Mouse (Mus musculus) left cerebral cortex, postnatal 36 days (tissue): ENCODE results near the gene Slc25a47. TPM values are rescaled to one million over a fixed set of nuclear protein-coding genes. Genes with fewer than 3 reads are reported as not detected.

Source experiments
- DNase-seq, 2 experiments: peaks; one replicate each; pipeline ENCODE4 v3.0.0; 2021 to 2022; ENCODE audit warnings: low spot score in 2 of 2, mixed read lengths in 1 of 2
- intact Hi-C: fragments of 180-260 bp; cut with DNase I; formaldehyde crosslinking; loops from one replicate; pipeline ENCODE4 v1.15.1; 2025
- total RNA-seq, 2 experiments: library from RNA; stranded (reverse); gene quantifications; 2 replicates each; pipeline ENCODE4 v1.2.3; 2021

Slc25a47 gene
- total RNA-seq, 2 experiments from 2014 or later: 7.2 to 12.3 TPM

DNA sequence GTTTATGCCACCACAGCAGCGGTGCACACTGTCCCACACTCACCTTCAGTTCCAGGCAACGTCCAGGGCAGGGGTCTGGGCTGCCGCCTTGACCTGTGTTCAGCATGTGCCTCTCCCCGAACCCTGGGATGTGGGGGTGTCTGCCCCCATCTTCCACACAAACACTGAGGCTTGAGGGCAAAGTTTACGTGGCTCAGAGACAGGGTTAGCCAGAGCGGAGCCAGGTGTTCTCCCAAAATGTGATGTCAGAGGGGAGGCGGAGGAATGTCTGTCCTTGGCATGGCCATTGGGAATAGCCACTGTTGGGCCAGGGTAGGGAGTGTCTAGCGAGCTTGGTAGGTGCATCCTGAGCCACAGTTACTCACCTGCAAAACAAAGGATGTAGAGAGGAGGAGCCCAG is 17.0 kb downstream of the Slc25a47 start:
- DNase-seq: no peak
- intact Hi-C loops: no loop called here

DNA sequence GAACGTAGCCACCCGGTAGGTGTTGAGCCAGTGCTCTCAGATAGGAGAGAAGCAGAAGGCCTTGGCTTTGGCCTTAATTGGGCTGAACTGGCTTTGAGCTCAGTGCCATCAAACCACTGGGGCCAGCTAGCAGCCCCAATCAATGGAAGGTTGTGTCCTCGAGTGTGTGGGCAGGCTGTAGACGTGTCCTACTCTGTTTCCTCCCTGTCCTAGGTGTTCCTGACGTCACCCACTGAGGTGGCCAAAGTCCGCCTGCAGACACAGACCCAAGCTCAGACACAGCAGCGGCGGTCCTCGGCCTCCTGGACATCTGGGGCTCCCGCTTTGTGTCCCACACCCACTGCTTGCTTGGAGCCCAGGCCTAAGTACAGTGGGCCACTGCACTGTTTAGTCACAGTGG is 19.2 kb downstream of the Slc25a47 start:
- intact Hi-C loops: no loop called here

DNA sequence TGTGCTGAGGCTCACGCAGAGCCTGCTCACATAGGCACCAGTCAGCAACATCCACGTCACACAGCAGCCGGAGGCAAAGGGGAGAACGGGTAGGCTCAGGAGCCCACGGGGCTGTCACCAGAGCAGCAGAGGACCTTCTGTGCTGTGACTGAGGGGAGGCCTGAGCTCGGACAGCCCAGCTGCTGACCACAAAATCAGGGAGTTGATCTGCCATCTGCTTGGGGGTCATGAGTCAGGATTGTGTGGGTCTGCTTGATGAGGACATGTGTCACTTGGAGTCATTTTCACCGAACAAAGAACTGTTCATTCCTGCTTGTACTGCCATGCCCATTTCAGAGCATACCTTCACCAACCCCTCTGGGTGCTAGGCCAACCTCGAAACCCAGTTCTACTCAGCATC is 20.3 kb downstream of the Slc25a47 start:
- no peak for DNase-seq
- intact Hi-C loops: no loop called here

More for the DNA sequence above, 19.2 kb downstream of the Slc25a47 start:
- DNase-seq: no peak

DNA sequence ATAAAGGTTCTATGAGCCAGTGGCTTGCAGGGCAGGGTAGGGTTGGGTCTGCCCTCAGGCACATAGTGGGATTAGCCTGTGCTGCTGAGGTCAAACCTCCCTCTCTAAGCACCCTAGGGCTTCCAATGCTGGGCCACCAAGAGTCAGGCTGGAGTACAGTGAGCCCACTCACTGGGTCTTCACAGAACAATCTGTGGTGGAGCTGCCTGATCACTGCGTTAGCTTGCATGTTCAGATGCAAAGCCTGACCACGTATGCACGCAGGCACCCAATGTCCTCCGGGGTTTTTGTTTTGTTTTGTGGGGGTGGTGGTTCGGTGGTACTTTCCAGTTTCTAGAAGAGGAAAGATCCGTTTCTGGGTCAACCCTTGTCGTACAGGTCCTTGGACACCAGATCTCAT is 21.3 kb downstream of the Slc25a47 start:
- DNase-seq: no peak

DNA sequence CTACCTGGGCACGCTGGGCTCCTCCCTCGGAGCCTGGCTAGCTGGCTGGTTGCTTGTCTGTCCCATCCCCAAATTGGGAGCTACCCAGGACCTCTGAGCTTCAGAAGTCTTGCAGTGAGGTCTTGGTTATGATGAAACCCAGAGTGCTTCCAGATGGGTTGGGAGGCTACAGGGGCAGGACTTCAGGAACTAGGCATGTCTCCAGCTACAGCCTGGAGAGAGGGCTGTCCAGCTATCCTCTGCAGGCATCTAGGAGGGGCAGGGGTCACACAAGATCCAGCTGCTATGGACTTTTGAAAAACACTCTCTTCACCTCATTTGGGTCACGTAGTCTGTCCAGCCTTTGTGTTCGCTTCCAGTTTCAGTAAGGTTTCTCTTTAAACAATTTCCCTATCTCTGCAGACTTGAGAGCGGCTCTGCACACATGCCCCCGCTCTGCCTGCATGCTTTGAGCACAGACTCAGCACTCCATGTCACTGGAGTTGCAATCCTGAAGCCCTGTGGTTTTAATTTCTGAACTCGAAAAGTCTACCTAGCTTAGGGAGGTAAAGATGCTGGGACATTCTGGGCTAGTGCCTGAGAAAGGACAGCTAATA is 21.8 kb downstream of the Slc25a47 start:
- intact Hi-C loops: no loop called here

More for the DNA sequence above, 21.3 kb downstream of the Slc25a47 start:
- intact Hi-C loops: no loop called here

DNA sequence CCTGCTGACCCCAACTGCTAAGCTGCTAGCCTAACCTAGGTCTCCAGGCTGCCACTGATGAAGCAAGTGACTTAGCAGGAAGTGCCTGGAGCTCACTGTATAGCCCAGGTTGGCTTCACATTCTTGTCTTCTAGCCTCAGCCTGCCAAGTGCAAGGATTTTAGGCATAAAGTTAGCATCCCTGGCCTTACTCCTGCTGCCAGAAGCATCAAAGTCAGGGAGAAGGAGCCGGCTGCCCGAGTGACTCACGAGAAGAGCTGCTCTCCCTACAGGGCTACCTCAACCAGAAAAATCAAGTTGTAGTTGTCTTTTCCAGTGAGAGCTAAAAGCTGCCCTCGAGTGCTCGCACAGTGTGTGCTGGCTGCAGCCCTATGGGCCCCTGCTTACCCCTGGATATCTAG is 22.6 kb downstream of the Slc25a47 start:
- DNase-seq: no peak
- intact Hi-C loops: no loop called here

More for the DNA sequence above, 21.8 kb downstream of the Slc25a47 start:
- DNase-seq: no peak

DNA sequence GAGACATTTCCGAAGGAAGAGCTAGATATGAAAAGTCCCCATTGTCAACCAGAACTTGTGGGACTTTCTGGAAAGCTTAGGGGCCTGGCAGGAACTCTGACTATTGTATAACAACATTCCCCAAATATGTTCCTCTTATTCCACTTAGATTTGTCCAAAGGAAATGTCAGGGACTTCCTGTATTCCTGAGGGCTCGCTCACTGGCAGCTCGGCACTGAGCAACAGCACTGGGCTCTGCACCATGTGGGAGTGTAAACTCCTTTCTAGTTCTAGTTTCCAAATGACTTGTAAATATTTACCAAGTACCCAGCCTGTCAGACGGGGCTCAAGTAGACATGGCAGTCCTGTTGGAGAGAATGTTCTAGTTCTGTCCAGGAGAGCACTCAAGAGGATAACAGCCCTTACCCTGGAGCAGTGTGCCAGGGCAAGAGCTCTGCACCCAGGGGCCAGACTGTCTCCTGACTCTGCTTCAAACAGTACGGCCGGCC is 29.2 kb downstream of the Slc25a47 start:
- intact Hi-C loops: no loop called here
- DNase-seq: no peak

DNA sequence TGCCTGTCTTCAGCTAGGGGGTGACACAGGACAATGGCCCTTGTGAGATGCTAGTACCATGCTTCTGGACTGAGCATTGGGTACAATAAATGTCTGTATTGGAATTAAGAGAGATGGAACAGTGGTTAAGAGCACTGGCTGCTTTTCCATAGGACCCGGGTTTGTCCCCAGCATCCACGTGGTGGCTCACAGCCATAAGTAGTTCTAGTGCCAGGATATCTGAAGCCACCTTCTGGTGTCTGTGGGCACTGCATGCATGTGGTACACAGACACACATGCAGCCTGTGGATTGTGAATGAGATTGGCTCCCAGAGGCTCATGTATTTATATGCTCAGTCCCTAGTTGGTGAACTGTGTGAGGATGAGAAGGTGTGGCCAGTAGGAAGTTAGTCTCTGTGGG is 33.7 kb downstream of the Slc25a47 start:
- no peak for DNase-seq
- intact Hi-C loops: no loop called here

DNA sequence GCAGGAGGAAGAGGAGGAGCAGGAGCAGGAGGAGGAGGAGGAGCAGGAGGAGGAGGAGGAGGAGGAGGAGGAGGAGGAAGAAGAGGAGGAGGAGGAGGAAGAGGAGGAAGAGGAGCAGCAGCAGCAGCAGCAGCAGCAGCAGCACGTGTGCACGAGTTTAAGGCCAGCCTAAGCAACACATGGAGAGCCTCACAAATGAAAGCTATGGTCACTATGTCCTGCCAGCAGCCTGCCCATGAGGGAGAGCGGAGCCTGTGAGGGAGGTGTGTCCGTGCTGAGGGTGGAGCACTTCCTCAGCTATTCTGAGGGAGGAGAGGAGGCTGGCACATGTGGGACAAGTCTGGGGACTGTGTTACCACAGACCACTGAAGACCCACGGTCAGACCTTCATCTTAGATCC is 37.3 kb downstream of the Slc25a47 start:
- intact Hi-C loops: no loop called here

DNA sequence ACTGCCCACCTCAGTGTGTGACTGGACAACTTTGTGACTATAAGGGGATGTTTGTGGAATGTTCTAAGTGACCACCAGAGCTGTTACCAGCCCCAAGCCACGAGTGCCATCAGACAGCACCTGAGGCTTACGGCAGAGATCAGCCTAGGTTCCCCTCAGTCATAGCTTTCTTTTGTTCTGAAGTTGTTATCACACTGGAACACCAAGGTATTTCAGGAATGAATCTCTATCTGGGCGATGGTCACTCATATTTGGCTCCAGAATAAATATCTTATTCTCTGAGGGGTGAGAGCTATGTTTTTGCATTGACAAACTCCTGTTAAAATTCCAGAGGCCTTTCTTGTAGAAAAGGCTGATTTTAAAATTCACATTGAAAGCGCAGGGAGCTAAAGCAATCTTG is 43.3 kb downstream of the Slc25a47 start:
- no peak for DNase-seq
- intact Hi-C loops: no loop called here

More for the DNA sequence above, 37.3 kb downstream of the Slc25a47 start:
- no peak for DNase-seq

DNA sequence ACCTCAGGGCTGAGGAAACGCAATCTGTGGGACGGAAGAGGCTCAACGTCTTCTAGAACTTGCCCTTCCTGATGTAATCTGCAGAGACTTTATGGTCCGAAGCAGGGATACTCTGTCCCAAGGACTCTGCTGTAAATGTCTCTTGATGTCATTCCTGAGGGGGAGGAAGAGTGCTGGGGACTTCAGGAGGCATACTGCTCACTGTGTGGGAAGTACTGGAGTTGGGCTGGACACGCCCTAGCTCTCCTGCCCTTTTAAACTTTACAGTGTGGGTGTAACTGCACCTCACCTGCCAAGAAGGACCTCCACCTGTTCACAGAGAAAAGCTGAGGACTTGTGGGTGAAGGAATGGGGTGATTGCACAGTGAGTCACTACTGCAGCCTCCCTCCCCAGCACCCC is 44.8 kb downstream of the Slc25a47 start:
- intact Hi-C loops: no loop called here
- DNase-seq: no peak

DNA sequence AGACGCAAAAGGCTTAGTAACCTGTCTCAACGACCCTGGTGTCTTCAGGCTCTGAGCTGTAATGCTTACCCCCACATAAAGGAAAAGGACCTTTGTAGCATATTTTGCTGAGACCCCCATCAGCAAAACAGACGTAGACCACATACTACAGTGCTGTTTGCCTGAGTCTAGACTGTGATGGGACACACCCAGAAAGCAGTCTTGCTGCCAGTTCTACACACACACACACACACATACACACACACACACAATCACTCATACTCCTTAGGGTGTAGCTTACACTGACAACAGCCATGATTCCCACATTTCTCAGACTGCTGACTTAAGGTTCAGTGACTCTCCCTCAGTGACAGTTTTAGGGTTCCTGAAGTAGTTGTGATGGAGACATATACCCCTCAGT is 45.3 kb downstream of the Slc25a47 start:
- intact Hi-C loops: no loop called here
- no peak for DNase-seq

DNA sequence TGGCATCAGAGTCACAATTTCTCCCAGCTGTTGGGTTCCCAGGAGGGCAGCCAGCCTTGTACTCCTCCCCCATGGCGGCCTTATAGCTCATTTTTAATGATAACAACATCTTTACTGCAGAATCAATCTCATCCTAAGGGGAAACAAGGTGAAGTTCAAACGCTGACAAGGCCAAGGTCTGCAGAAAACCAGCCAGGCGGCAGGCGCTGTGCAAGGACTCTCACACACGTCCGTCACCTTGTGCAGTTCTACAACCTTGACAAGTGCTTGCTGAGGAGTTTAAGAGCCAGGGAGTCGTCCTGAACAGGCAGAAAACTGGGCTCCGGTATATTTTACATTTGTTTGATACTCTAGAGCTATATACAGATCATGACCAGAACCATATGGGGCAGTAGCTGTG is 46.9 kb downstream of the Slc25a47 start:
- DNase-seq: no peak
- intact Hi-C loops: no loop called here

DNA sequence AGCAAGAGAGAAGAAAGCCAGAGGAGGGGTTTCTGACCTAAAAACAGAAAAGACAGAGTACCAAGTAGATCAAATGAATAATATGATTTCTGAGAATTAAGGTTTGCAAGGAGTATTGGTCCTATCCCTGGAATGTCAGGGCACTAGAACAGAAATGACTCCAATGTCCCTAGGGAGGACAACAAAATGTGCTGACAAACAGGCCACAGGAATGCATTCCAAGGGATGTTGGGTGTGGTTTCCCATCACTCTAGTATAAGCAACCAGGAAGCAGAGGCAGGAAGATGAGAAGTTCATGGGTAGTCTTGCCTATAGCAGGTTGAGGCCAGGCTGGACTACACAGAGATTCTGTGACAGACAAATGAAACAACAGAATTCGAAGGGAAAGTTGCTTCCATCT is 50.1 kb downstream of the Slc25a47 start:
- no peak for DNase-seq
- intact Hi-C loops: no loop called here

DNA sequence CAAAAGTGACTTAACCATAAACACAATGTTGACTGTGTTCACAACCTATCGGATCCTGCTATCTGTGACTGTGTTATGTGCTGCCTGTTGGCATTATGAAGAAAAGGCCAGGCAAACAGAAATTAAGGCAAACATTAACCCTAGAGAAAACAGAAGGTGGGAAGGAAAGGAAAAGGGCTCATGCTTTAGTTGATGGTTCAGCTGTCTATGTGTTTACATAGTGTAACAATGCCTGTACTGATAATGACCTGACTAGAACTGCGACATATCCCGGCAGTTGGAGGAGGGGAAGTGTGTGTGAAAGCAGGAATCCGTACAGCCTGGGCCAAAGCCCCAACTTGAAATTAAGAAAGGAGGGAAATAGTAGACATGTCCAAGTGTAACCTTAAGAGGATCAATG is 51.2 kb downstream of the Slc25a47 start:
- intact Hi-C loops: no loop called here
- no peak for DNase-seq

DNA sequence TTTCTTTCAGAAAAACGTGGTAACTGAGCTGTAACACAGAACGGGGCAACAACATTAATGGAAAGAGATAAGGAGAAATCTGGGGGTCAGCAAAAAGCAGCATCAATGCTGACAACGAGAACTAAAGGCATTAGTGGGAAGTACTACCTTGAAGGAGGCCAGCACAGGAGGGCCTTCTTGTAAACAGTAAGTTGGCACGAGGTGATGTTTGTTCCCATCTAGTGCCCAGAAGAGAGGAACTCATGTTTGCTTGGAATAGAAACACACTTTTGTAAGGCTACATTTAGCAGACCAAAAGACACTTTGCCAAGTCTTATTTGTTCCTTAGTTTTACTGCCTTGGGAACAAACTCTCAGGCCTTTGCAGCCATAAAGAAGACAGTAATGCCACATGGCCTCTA is 52.8 kb downstream of the Slc25a47 start:
- intact Hi-C loops: no loop called here
- DNase-seq: no peak

DNA sequence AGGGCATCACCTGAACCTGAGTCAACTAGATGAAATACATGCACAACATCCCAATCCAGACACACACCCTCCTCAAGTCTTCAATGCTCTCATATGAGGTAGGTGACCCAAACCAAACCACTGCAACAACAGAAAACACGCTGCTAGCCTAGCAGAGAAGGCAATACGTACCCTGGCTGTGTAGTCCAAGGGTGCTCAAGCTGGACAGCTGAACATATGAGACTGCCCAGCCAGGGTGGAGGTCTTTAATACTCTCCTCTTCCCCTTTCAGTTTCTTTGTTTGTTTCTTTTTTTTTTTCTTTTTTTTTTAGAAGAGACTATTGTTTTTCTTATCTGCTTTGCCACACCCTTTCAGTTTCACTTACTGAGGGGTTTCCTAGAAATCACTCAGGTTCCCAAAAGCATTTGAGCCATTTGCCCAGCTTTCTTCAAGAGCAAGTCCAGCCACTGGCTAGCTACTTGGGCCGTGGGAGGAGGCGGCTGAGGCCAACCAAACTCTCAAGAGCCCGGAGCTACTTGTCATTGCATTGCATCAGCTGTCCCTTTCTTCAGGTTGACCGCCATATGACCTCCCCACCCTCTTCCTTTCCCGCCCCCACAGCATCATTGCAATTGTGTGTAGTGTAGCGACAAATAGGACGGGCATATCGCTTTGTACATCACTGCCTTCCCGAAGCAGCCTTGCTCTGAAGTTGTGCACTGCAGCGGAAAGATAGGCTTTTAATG is 57.3 kb downstream of the Slc25a47 start, which contains the start of gene Wdr25:
Wdr25 (plus strand) TSS at position 643 of the 726 bp plus-strand sequence.
- DNase-seq: no peak
- intact Hi-C loops: no loop called here

DNA sequence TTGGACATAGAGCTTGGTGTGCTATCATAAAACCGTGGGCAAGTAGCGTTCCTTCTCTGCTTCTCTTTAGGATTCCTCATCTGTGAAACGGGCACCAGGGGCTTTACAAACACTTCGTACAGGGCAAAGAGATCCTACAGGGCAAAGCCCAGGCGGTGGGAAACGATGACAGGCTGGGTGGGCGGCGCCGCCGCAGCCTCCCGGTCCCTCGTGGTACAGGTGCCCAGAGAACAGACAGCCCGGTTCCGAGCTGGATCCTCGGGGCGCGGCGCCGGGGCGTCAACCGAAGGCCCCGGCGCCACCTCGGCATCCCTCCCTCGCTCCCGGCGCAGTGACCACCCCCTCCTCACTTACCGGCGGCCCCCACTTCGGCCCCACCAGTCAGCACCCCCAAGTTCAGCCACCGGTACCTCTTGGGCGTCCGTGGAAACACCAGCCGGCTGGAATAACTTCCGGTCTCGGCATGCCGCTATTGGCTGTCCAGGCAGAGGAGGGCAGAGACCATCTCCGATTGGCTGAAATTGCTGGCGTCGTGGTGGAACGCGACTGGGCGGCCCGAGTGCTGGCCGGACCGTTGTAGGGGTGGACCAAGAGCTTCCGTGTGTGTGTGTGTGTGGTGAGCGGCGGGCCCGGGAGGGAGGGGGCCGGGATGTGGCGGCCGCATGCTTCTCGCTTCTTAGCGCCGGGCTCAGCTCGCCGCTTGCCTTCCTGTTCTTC is 58.0 kb downstream of the Slc25a47 start, which contains the start of gene Wars:
Wars (minus strand) TSS at position 460 of the 717 bp plus-strand sequence.
- DNase-seq: peak; percentile 94 to 95
- intact Hi-C loops: no loop called here

DNA sequence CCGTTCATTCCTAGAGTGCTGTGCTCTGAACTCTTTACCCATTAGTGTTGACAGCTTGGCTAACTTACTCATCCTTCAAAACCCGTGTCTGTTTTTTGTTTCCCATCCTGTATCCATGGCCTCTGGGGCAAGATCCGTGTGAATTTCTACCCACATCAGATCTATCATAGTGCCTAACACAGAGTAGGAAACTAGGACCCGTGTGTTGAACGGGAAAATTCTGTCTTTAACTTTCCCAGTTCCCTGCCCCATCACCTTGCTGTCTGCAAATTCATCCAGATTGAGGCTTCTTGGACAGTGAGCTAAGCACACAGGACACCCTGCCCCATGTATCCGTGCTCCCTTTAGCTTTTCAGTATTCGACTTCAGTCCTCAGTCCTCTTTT is 58.6 kb downstream of the Slc25a47 start:
- intact Hi-C loops: no loop called here
- DNase-seq: no peak

DNA sequence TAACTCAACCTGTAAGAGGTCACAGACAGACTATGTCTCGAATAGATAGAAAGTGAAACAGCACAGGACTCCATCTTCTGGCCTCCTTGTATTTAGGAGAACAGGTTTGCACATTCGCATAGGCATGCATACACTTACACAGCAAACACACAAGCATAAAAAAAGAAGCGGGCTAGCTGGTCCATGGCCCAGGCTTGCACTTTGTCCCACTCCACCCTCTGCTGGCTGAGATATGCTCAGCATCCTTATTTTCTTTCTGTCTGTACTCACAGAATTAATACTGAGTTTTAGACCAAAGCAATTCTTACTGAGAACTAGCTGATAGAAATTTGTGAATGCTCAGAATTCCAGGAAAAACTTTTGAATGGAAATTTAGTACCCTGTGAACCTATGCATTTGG is 60.2 kb downstream of the Slc25a47 start:
- intact Hi-C loops: no loop called here
- no peak for DNase-seq

DNA sequence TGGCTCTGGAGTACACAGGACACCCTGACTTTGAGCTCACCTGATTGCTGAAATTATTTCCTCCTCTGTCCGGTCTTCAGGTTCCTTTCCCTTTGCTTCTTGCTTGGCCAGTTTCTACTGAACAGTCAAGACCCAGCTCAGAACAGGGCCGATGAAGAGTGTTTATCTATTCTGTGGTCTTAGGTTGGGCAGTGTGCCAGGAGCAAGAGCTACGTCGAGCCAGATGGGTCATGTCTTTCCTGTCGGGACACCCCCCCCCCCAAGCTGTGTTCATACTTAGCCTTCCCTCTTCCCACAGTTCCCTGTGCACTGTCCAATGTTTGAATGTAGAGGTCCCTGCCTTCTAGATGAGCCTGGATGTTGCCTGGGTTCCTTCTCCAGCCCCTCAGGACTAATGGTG is 65.5 kb downstream of the Slc25a47 start:
- intact Hi-C loops: loop anchor here (5.0 to 10.0 kb wide), 4 partner anchors 491 to 1476 kb away; partner anchors contain the start of gene Rtl1
- no peak for DNase-seq
